ENCODE assay signal across 21 mouse cellular contexts in genomic region chr7:72162256-72162655, GRCm38 (mm10).
DNase-seq lines count a peak whose midpoint lies in the region; ATAC-seq and TF ChIP-seq lines count a peak whose summit lies in the region.
"Had no signal": no experiment of that assay in that cellular context is flagged by ENCODE, and none has a peak within 500 bp of the region (broad histone marks: within the 10 kb centered on the region; RNA-seq: fewer than 3 reads in every experiment).

No protein-coding gene starts in this region.

- no peak overlapping the region for H3K9ac ChIP-seq in heart, embryonic 12.5 days
- H3K9ac ChIP-seq: hindbrain, embryonic 12.5 days; midbrain, embryonic 13.5 days; neural tube, embryonic 12.5 days had no signal

- no peaks in the 10 kb centered on the region for H3K36me3 ChIP-seq in heart, embryonic 12.5 days
- H3K36me3 ChIP-seq: hindbrain, embryonic 12.5 days; midbrain, embryonic 13.5 days; neural tube, embryonic 12.5 days had no signal

- no peak overlapping the region for H3K4me2 ChIP-seq in heart, embryonic 12.5 days
- H3K4me2 ChIP-seq: hindbrain, embryonic 12.5 days; midbrain, embryonic 13.5 days; neural tube, embryonic 12.5 days had no signal

- no peak for TF ChIP-seq POLR2A in lung, adult 2 months (IDR thresholded peaks at IDR 0.05; ENCODE audit: borderline replicate concordance, extremely low read depth, low read depth, low read length)

- peak; percentile 98 for DNase-seq in heart, adult 11 months
- peak; percentile 20 for DNase-seq in kidney, adult 9 months
- DNase-seq in kidney, postnatal 4 days = no peak
- peak; percentile 15 for DNase-seq in lung, postnatal 25 days (ENCODE audit: low spot score)
- DNase-seq in lung, adult 2 months = no peak
- DNase-seq in thymus, postnatal 10 days (ENCODE audit: low spot score in 2 of 2) = no peak
- no peak for DNase-seq in embryo, embryonic 10.5 days (ENCODE audit: low spot score)
- DNase-seq: adrenal gland, postnatal 36 days; B cell, adult 2 months; cerebellum, adult 18-20 months; cerebellum, postnatal 36 days; left cerebral cortex, postnatal 4 days; liver; right cerebral cortex, postnatal 4 days had no signal

- no peak for ATAC-seq in heart, embryonic 12.5 days (ENCODE audit: insufficient number of reproducible peaks, low FRiP score)
- ATAC-seq: activated CD4-positive, CD25-positive, alpha-beta regulatory T cell, adult 4 months; midbrain, embryonic 13.5 days had no signal

- no peaks in the 10 kb centered on the region for H3K9me3 ChIP-seq in heart, embryonic 12.5 days (replicated peaks)
- H3K9me3 ChIP-seq: hindbrain, embryonic 12.5 days; midbrain, embryonic 13.5 days; neural tube, embryonic 12.5 days had no signal

- no peak overlapping the region for H3K4me3 ChIP-seq in heart, embryonic 12.5 days
- no peak overlapping the region for H3K4me3 ChIP-seq in lung, adult 2 months (replicated peaks; ENCODE audit: extremely low read depth, low read depth, low read length)
- H3K4me3 ChIP-seq: hindbrain, embryonic 12.5 days; left cerebral cortex, adult 2 months; midbrain, embryonic 13.5 days; neural tube, embryonic 12.5 days had no signal

- WGBS in heart, embryonic 12.5 days = 41% methylated on average over 1 of the region's 1 CpGs
- WGBS in lung, adult 2 months = 26% methylated on average over 1 of the region's 1 CpGs

- no peak for TF ChIP-seq CTCF in lung, adult 2 months (IDR thresholded peaks at IDR 0.05; ENCODE audit: insufficient read depth, low read length)

- no peaks in the 10 kb centered on the region for H3K4me1 ChIP-seq in heart, embryonic 12.5 days (replicated peaks)
- H3K4me1 ChIP-seq in lung, adult 2 months (ENCODE audit: control insufficient read depth, insufficient read depth, low read length) = peaks cover 8% of the 10 kb centered on the region
- H3K4me1 ChIP-seq: hindbrain, embryonic 12.5 days; midbrain, embryonic 13.5 days; neural tube, embryonic 12.5 days had no signal

- no peak overlapping the region for H3K27ac ChIP-seq in heart, embryonic 12.5 days (ENCODE audit: poor library complexity, severe bottlenecking)
- H3K27ac ChIP-seq: hindbrain, embryonic 12.5 days; left cerebral cortex, adult 2 months; midbrain, embryonic 13.5 days; neural tube, embryonic 12.5 days; stomach, postnatal 0 days had no signal

- H3K27me3 ChIP-seq in heart, embryonic 12.5 days (replicated peaks) = no peaks in the 10 kb centered on the region
- H3K27me3 ChIP-seq: hindbrain, embryonic 12.5 days; midbrain, embryonic 13.5 days; neural tube, embryonic 12.5 days had no signal

Comparison
In these comparisons a context has a peak if more than half of its experiments do, and no peak if none do; other contexts are left out.
1. DNase-seq: peak in heart, adult 11 months (single experiment), kidney, adult 9 months (single experiment) and lung, postnatal 25 days (single experiment); none in kidney, postnatal 4 days (0 of 2), lung, adult 2 months (single experiment), thymus, postnatal 10 days (0 of 2) and embryo, embryonic 10.5 days (single experiment).